Mouse (Mus musculus) brain, embryonic 14.5 days (tissue): ENCODE measurements around the gene Rnf43.

ENCODE experiments used
- CTCF ChIP-seq: fragments of 200-500 bp; IDR thresholded peaks from 2 replicates; pipeline ENCODE4 v1.5.1; 2012; ENCODE audit warnings: inconsistent platforms, mild to moderate bottlenecking, moderate library complexity, borderline replicate concordance; ENCODE audit not compliant: insufficient read depth, insufficient read length; ENCODE audit errors: extremely low read depth
- POLR2A ChIP-seq: fragments of 200-500 bp; IDR thresholded peaks from 2 replicates; pipeline ENCODE4 v1.6.1; 2012; ENCODE audit warnings: mild to moderate bottlenecking, inconsistent platforms, borderline replicate concordance; ENCODE audit not compliant: poor library complexity, insufficient read depth, insufficient read length, severe bottlenecking; ENCODE audit errors: extremely low read depth

- TF ChIP-seq CTCF (no peak), POLR2A (no peak)
Observed at GRCm38 (mm10) chr11:87680786-87681185, 18.3 kb downstream of the Rnf43 start.
